Mouse (Mus musculus) neural tube, embryonic 14.5 days (tissue): ENCODE data around the gene Mnat1. TPM values are rescaled to one million over a fixed set of nuclear protein-coding genes. Genes with fewer than 3 reads are reported as not detected.

Experiments used
- ATAC-seq: fragments of 200-750 bp; cut with Nextera tagmentation; 2 replicates; pipeline ENCODE4 v1.8.0; 2017; ENCODE audit warnings: low read depth, mild to moderate bottlenecking, moderate TSS enrichment, moderate library complexity
- H3K27ac ChIP-seq: fragments of 300-500 bp; sonication (generic); 2 replicates; pipeline ENCODE4 v1.5.1; 2014; ENCODE audit warnings: low read depth, mild to moderate bottlenecking, control low read depth, low read length, moderate library complexity, mixed read lengths
- H3K27me3 ChIP-seq: fragments of 300-500 bp; sonication (generic); 2 replicates; pipeline ENCODE4 v1.6.1; 2014; ENCODE audit warnings: low read length; ENCODE audit not compliant: control insufficient read depth, insufficient read depth
- H3K36me3 ChIP-seq: fragments of 300-500 bp; sonication (generic); 2 replicates; pipeline ENCODE4 v1.6.1; 2014; ENCODE audit warnings: low read length, mixed read lengths; ENCODE audit not compliant: control insufficient read depth, insufficient read depth
- H3K4me1 ChIP-seq: fragments of 300-500 bp; sonication (generic); 2 replicates; pipeline ENCODE4 v1.6.1; 2014; ENCODE audit warnings: low read length; ENCODE audit not compliant: control insufficient read depth, insufficient read depth
- H3K4me2 ChIP-seq: fragments of 300-500 bp; sonication (generic); 2 replicates; pipeline ENCODE4 v1.6.1; 2014; ENCODE audit warnings: mild to moderate bottlenecking, low read depth, low read length, control low read depth
- H3K4me3 ChIP-seq: fragments of 300-500 bp; sonication (generic); 2 replicates; pipeline ENCODE4 v1.5.1; 2014; ENCODE audit warnings: low read depth, low read length, control low read depth, mixed read lengths
- H3K9ac ChIP-seq: fragments of 300-500 bp; sonication (generic); replicated peaks from 2 replicates; pipeline ENCODE4 v1.6.1; 2014; ENCODE audit warnings: low read depth, mild to moderate bottlenecking, control low read depth, low read length, mixed read lengths
- H3K9me3 ChIP-seq: fragments of 300-500 bp; sonication (generic); 2 replicates; pipeline ENCODE4 v1.6.1; 2016; ENCODE audit warnings: low read length; ENCODE audit not compliant: control insufficient read depth
- WGBS: fragments of 180-500 bp; shearing (Covaris S2); extraction: QIAGEN DNeasy Blood & Tissue Kit; methylation state at CpG from one replicate; pipeline ENCODE4 v1.1.7; 2014; 5-methylcytosine and 5-hydroxymethylcytosine counted together
- polyA plus RNA-seq: library from polyadenylated mRNA; unstranded; fragments of >200 nt; fragmentation: Nextera tagmentation; extraction: Ambion mirVana; gene quantifications from 2 replicates; pipeline ENCODE4 v1.2.1, GENCODE M21; 2014

Gene Mnat1
- polyA plus RNA-seq, 1 experiment from 2014 or later = 20.8 TPM

DNA sequence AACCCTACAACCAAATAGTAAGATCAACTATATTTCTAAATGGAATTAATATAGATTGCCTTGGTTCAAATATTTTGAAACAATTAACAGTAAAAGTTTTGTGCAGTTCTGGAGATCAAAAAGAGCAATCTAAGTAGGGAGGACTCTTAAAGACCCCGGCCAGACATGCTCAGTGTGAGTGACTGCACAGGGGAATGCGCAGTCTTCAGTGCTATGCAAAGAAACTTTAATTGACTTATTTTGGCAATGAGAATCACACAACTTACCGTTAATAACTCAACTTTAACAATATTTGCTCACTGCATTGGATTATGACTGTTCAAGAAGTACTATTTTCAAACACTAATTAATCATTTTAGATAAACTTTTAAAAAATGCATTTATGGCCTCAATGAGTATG is 146.0 kb downstream of the Mnat1 start:
- 92% methylated on average over 3 of the region's 3 CpGs for WGBS
- no peaks in the 10 kb centered on the region for H3K27me3 ChIP-seq
- H3K27ac ChIP-seq = no peak overlapping the region
- no peak overlapping the region for H3K9ac ChIP-seq
- H3K4me2 ChIP-seq = no peak overlapping the region
- H3K4me1 ChIP-seq = no peaks in the 10 kb centered on the region
- no peak overlapping the region for H3K4me3 ChIP-seq
- no peaks in the 10 kb centered on the region for H3K36me3 ChIP-seq
- no peak for ATAC-seq
- H3K9me3 ChIP-seq = no peaks in the 10 kb centered on the region

DNA sequence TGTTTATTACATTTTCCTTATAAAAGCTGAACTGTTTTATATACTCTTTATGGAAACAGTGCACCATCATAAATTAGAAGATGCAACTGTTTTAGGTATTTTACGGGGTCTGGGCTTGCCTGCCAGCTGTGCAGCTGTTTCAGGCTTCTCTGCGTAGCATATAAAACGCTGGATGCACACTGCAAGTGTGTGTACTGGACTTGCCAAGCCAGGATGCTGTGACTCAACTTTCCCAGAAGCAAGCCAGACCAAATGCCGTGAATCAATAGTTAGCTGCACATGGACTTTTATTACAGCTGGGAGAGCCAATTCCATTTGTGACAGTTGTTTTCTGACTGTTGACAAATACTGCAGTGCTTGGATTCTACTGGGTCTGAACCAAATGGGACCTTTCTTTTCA is 146.4 kb downstream of the Mnat1 start:
- H3K9me3 ChIP-seq = no peaks in the 10 kb centered on the region
- 79% methylated on average over 4 of the region's 4 CpGs for WGBS

DNA sequence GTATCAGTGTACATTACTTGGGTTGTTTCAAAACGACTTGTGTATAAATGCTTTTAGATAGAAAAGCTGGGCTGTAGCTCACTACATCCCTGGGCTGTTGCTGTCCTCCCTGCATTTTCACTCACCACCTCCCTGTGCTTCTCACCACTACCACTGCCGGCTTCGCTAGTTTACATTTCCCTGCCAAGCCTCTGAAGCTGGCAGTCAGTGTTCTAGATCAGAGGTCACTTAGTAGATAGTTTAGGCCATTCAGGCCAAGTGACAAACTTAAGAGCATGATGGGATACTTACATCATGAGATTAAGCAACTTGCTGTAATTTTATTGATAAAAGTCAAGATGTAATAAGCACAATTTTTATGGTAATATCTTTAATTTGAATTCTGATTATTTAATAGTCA is 151.4 kb downstream of the Mnat1 start:
- 100% methylated on average over 3 of the region's 3 CpGs for whole genome bisulfite sequencing
- no peak for ATAC-seq
- Histone ChIP-seq H3K27ac (no peak overlapping the region), H3K4me2 (no peak overlapping the region), H3K4me1 (no peaks in the 10 kb centered on the region), H3K9me3 (no peaks in the 10 kb centered on the region; the same call in 1 of the 2 replicates), H3K27me3 (no peaks in the 10 kb centered on the region), H3K36me3 (peaks cover 7% of the 10 kb centered on the region), H3K4me3 (no peak overlapping the region), H3K9ac (no peak overlapping the region)

More for the DNA sequence above, 146.4 kb downstream of the Mnat1 start:
- no peaks in the 10 kb centered on the region for H3K27me3 ChIP-seq
- H3K36me3 ChIP-seq = no peaks in the 10 kb centered on the region
- no peaks in the 10 kb centered on the region for H3K4me1 ChIP-seq
- no peak overlapping the region for H3K9ac ChIP-seq
- no peak overlapping the region for H3K4me2 ChIP-seq
- H3K27ac ChIP-seq = no peak overlapping the region
- H3K4me3 ChIP-seq = no peak overlapping the region
- ATAC-seq = no peak

GRCm38 (mm10) chr12:73286287-73287092 is 163.0 kb downstream of the Mnat1 start, which contains the start of the genes Trmt5 and Slc38a6:
TSS of gene Trmt5 (minus strand) at chr12:73286710.
TSS of gene Slc38a6 (plus strand) at chr12:73286779.
- WGBS = 1% methylated on average over 53 of the region's 53 CpGs
- H3K36me3 ChIP-seq = peaks cover 5% of the 10 kb centered on the region
- ATAC-seq = peak; percentile 98

DNA sequence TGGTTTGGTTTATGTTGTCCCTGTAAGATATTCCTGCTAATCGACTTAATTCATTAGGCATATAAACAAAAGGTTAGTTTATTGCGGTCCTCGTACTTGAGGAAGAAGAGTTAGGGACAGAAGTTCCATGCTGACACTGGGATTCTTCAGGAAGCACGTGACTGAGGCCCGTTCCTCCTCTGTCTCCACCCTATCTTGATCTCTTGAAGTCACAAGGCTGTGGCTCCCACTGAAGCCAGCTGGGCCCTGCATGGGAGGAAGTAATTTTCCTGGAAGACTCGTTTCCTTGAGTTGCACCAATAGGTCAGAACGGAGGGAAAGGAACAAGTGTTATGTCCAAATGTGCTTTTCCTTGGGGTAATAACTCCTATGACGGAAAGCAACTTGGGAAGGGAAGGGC is 164.1 kb downstream of the Mnat1 start:
- H3K4me2 ChIP-seq = peak overlapping the region; percentile 66
- WGBS = 76% methylated on average over 8 of the region's 8 CpGs
- H3K9me3 ChIP-seq = no peaks in the 10 kb centered on the region
- H3K27me3 ChIP-seq = no peaks in the 10 kb centered on the region
- H3K4me1 ChIP-seq = peaks cover 5% of the 10 kb centered on the region; the same call in 1 of the 2 replicates
- peak overlapping the region; percentile 70 for H3K4me3 ChIP-seq
- H3K36me3 ChIP-seq = no peaks in the 10 kb centered on the region; the same call in 1 of the 2 replicates
- no peak for ATAC-seq
- peak overlapping the region; percentile 76; the same call in 1 of the 2 replicates for H3K9ac ChIP-seq
- H3K27ac ChIP-seq = no peak overlapping the region

More at GRCm38 (mm10) chr12:73286287-73287092, 163.0 kb downstream of the Mnat1 start, which contains the start of the genes Trmt5 and Slc38a6:
- Histone ChIP-seq H3K4me2 (peak within 1 kb of the TSS; percentile 66), H3K4me3 (peak within 1 kb of the TSS; percentile 70), H3K9me3 (no peaks in the 10 kb centered on the region), H3K4me1 (peaks cover 5% of the 10 kb centered on the region; the same call in 1 of the 2 replicates), H3K27ac (peak within 1 kb of the TSS; percentile 79), H3K9ac (peak within 1 kb of the TSS; percentile 76), H3K27me3 (no peaks in the 10 kb centered on the region)

DNA sequence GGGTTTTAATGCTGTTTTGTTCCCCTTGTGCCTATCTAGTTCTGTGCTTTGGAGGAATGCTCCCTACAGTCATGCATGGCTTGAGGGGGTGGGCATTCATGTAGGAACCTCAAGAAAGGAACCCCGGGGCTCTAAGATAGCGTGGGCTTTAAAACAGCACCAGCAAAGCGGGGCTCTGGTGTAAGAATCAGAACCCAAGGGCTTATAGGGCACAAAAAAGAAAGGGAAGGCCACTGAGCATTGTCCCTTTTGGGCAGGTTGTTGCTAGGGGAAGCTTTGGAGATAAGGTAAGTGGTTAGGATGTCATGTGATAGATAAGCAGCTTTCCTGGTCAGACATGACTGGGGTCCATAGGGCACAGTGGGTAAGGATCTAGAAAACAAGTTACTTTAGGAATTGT is 165.1 kb downstream of the Mnat1 start:
- no peak overlapping the region for H3K9ac ChIP-seq
- WGBS = 95% methylated on average over 3 of the region's 3 CpGs
- no peaks in the 10 kb centered on the region; the same call in 1 of the 2 replicates for H3K36me3 ChIP-seq
- no peaks in the 10 kb centered on the region for H3K9me3 ChIP-seq
- peaks cover 5% of the 10 kb centered on the region; the same call in 1 of the 2 replicates for H3K4me1 ChIP-seq
- no peaks in the 10 kb centered on the region for H3K27me3 ChIP-seq
- H3K27ac ChIP-seq = no peak overlapping the region
- no peak for ATAC-seq
- no peak overlapping the region for H3K4me2 ChIP-seq
- H3K4me3 ChIP-seq = no peak overlapping the region

- Histone ChIP-seq H3K9ac (no peak overlapping the region), H3K27ac (no peak overlapping the region), H3K4me3 (no peak overlapping the region), H3K4me1 (no peaks in the 10 kb centered on the region), H3K4me2 (no peak overlapping the region), H3K9me3 (no peaks in the 10 kb centered on the region), H3K27me3 (no peaks in the 10 kb centered on the region), H3K36me3 (no peaks in the 10 kb centered on the region; the same call in 1 of the 2 replicates)
- no peak for ATAC-seq
Measured at GRCm38 (mm10) chr12:73294884-73295283, 171.4 kb downstream of the Mnat1 start.

DNA sequence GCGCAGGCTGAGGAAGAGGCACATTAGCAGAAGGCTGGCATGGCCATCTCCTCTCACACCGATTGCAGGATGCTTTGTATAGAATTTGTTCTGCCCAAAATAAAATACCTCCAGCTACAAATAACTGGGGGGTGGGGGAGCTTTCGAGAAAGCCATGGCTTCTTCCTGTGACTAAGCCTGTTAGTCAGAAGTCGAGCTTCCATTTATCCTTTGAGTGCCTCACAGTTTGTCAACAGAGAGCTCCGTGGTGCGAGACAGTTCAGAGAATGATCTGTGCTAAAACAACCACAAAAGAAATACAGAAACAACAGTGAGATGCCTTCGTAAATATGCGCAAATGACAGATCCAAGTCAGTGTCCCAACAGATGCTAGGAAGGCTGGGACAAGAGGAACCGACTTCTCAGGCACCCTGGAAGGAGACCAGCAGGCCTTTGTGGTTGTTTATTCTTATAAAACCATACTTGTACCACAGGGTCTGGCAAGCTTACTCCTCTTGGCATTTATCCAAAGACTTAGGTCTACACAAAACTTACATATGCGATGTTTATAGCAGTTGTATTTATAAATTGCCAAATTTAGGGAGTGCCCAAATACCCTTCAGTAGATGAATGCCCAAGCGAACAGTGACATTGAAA is 172.1 kb downstream of the Mnat1 start:
- H3K9ac ChIP-seq = no peak overlapping the region
- H3K27me3 ChIP-seq = no peaks in the 10 kb centered on the region
- ATAC-seq = no peak
- no peaks in the 10 kb centered on the region; the same call in 1 of the 2 replicates for H3K36me3 ChIP-seq
- no peak overlapping the region for H3K27ac ChIP-seq
- H3K9me3 ChIP-seq = no peaks in the 10 kb centered on the region
- H3K4me2 ChIP-seq = no peak overlapping the region
- 83% methylated on average over 11 of the region's 11 CpGs for WGBS
- no peaks in the 10 kb centered on the region for H3K4me1 ChIP-seq
- no peak overlapping the region for H3K4me3 ChIP-seq

- H3K27me3 ChIP-seq = no peaks in the 10 kb centered on the region
- H3K9ac ChIP-seq = no peak overlapping the region
- H3K27ac ChIP-seq = no peak overlapping the region
- ATAC-seq = no peak
- no peak overlapping the region for H3K4me3 ChIP-seq
- H3K9me3 ChIP-seq = no peaks in the 10 kb centered on the region
- WGBS = 91% methylated on average over 5 of the region's 5 CpGs
- H3K4me1 ChIP-seq = no peaks in the 10 kb centered on the region
- H3K36me3 ChIP-seq = no peaks in the 10 kb centered on the region
- H3K4me2 ChIP-seq = no peak overlapping the region
Measured at GRCm38 (mm10) chr12:73298621-73299020, 175.1 kb downstream of the Mnat1 start.
